Mouse (Mus musculus) heart, postnatal 0 days (tissue): ENCODE measurements around the gene Card10. TPM values are rescaled to one million over a fixed set of nuclear protein-coding genes. Genes with fewer than 3 reads are reported as not detected.
A peak's percentile ranks its signal among the peaks of the same experiment; 100 is the strongest.

Experiments used
- ATAC-seq: fragments of 200-750 bp; cut with Nextera tagmentation; 2 replicates; pipeline ENCODE4 v1.8.0; 2017; ENCODE audit warnings: low read depth, moderate number of reproducible peaks, moderate library complexity; ENCODE audit not compliant: insufficient read depth
- DNase-seq: peaks from one replicate; pipeline ENCODE4 v3.0.0-alpha.2; 2016; ENCODE audit warnings: low spot score
- H3K27ac ChIP-seq: fragments of 300-500 bp; sonication (generic); 2 replicates; pipeline ENCODE4 v1.5.1; 2014; ENCODE audit warnings: low read depth, mild to moderate bottlenecking
- H3K27me3 ChIP-seq: fragments of 300-500 bp; sonication (generic); 2 replicates; pipeline ENCODE4 v1.6.1; 2014; ENCODE audit warnings: low read length, mixed read lengths; ENCODE audit not compliant: control insufficient read depth, insufficient read depth
- H3K36me3 ChIP-seq: fragments of 300-500 bp; sonication (generic); replicated peaks from 2 replicates; pipeline ENCODE4 v1.6.1; 2014; ENCODE audit warnings: low read length, mixed read lengths; ENCODE audit not compliant: control insufficient read depth, insufficient read depth
- H3K4me1 ChIP-seq: fragments of 300-500 bp; sonication (generic); 2 replicates; pipeline ENCODE4 v1.6.1; 2014; ENCODE audit warnings: antibody characterized with exemption; ENCODE audit not compliant: control insufficient read depth, insufficient read depth
- H3K4me2 ChIP-seq: fragments of 300-500 bp; sonication (generic); 2 replicates; pipeline ENCODE4 v1.6.1; 2014; ENCODE audit warnings: low read depth, mild to moderate bottlenecking, low read length, moderate library complexity
- H3K4me3 ChIP-seq: fragments of 300-500 bp; sonication (generic); 2 replicates; pipeline ENCODE4 v1.5.1; 2014; ENCODE audit warnings: low read depth, low read length
- H3K9ac ChIP-seq: fragments of 300-500 bp; sonication (generic); replicated peaks from 2 replicates; pipeline ENCODE4 v1.6.1; 2014; ENCODE audit warnings: low read depth, low read length, mixed read lengths
- H3K9me3 ChIP-seq: fragments of 300-500 bp; sonication (generic); replicated peaks from 2 replicates; pipeline ENCODE4 v1.6.1; 2016; ENCODE audit warnings: low read length; ENCODE audit not compliant: control insufficient read depth
- CTCF ChIP-seq: IDR thresholded peaks from 2 replicates; pipeline ENCODE4 v1.5.1; 2016; ENCODE audit warnings: antibody characterized with exemption, control low read depth, low read depth
- EP300 ChIP-seq: IDR thresholded peaks from 2 replicates; pipeline ENCODE4 v1.6.1; 2016; ENCODE audit warnings: antibody characterized with exemption, low read depth
- WGBS: fragments of 180-500 bp; shearing (Covaris S2); extraction: QIAGEN DNeasy Blood & Tissue Kit; methylation state at CpG from one replicate; pipeline ENCODE4 v1.1.7; 2014; 5-methylcytosine and 5-hydroxymethylcytosine counted together
- polyA plus RNA-seq: library from polyadenylated mRNA; unstranded; fragments of >200 nt; fragmentation: Nextera tagmentation; extraction: Ambion mirVana; gene quantifications from 2 replicates; pipeline ENCODE4 v1.2.1, GENCODE M21; 2015
- total RNA-seq: library from RNA; depleted of rRNA; stranded (reverse); fragments of >200 nt; gene quantifications from 2 replicates; pipeline ENCODE4 v1.2.3, GENCODE M21; 2014; ENCODE audit warnings: low replicate concordance

Gene Card10
- total and polyA plus RNA-seq, 2 experiments from 2014 or later: 4.6 to 6.4 TPM

DNA sequence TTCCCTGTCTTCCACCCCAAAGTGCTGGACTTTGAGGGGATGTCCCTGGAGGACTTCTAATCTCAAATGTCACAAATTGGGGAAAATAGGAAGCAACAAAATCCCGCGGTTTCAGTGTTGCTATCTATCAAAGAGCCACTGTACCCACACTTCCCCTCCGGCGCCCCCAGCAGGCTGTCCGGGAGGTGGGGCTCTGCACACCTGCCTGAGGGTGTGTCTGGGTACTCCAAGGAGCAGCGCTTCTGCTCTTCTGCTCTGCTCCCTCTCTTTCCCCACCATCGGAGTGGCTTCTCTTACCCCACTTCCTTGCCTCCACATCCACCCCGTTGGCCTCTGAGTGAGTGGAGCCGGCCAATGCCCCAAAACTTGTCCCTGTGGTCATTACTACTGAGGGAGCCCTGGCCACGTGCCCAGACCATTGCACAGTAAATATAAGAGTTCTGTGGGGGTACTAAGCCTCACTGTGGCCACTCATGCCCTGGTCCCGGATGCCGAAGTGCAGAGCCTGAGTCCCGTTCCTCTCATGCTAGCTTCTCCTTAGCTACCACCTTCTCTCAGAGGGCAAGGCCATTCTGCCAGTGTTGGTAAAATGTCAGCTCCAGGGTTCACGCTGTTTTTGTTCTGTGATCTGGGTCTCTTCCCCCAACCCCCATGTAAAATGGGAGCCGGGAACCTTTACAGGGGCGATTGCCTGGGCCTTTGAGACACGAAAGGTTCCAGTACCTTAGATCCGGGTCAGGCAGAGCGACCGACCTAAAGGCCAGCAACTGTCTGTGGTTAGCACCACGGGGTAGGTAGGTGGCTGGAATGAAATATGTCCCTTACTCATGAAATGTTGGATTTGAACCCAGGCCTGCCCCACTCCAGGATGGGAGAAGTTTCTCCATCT, 41.0 kb upstream of the Card10 start:
- Histone ChIP-seq H3K4me2 (peak overlapping the region; percentile 81), H3K27me3 (no peaks in the 10 kb centered on the region), H3K9ac (peak overlapping the region; percentile 92), H3K9me3 (no peaks in the 10 kb centered on the region), H3K36me3 (peaks cover 17% of the 10 kb centered on the region), H3K4me3 (peak overlapping the region; percentile 71), H3K4me1 (peaks cover 16% of the 10 kb centered on the region; the same call in 1 of the 2 replicates), H3K27ac (peak overlapping the region; percentile 98)
- 40% methylated on average over 21 of the region's 21 CpGs for WGBS
- ATAC-seq: no peak
- no peak for TF ChIP-seq EP300
- no peak for TF ChIP-seq CTCF
- DNase-seq: no peak

DNA sequence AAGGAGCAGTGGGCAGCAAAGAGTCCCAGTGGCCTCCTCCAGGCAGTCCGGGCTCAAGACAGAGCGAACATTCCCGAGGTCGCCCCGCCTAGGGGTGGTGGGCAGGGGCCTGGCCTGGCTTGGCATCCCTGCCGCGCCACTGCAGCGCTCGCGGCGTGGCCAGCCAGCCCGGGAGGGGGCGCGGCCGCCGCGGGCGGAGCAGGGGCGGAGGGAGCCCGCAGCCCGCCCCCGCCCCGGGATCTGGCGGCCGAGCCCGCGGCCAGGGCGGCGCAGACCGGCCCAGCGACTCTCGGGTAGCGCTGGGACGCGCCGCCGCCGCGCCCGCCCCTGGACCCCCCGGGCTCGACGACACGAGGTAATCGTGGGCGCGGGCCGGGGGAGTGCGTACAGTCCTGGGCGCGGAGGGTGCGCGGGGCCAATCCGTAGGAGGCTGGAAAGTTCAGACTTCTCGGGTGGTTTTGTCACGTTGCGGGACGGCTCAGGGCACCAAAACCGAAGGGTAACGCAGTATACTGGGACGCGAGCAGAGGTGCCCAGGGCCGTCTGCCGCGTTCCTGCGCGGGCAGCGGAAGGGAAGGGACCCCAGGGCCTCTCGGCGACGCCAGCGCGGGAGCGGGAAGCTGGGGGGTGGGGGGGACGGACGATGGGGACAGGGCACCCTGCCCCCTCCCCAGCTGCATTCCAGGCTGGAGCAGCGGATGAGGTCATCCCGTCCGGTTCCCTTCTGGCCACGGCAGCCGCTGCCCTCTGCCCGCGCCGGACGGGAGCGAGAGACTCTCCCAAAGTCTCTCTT, 39.7 kb upstream of the Card10 start, which contains the start of gene Cdc42ep1:
Cdc42ep1 (plus strand) TSS at position 254 of the 793 bp plus-strand sequence.
- H3K27me3 ChIP-seq: no peaks in the 10 kb centered on the region
- peak within 1 kb of the TSS; percentile 71 for H3K4me3 ChIP-seq
- peaks cover 6% of the 10 kb centered on the region; the same call in 1 of the 2 replicates for H3K36me3 ChIP-seq
- TF ChIP-seq CTCF: no peak
- peak; percentile 54; the same call in 1 of the 2 replicates for TF ChIP-seq EP300
- peak; percentile 83 for ATAC-seq
- H3K27ac ChIP-seq: peak within 1 kb of the TSS; percentile 98
- whole genome bisulfite sequencing: 0% methylated on average over 68 of the region's 86 CpGs
- H3K4me2 ChIP-seq: peak within 1 kb of the TSS; percentile 81
- DNase-seq: peak; percentile 67
- no peaks in the 10 kb centered on the region for H3K9me3 ChIP-seq
- peak within 1 kb of the TSS; percentile 92 for H3K9ac ChIP-seq
- H3K4me1 ChIP-seq: peaks cover 16% of the 10 kb centered on the region; the same call in 1 of the 2 replicates

- Histone ChIP-seq H3K27ac (no peak overlapping the region), H3K4me1 (peaks cover 14% of the 10 kb centered on the region; the same call in 1 of the 2 replicates), H3K27me3 (no peaks in the 10 kb centered on the region)
Observed at GRCm38 (mm10) chr15:78841161-78841790, 38.4 kb upstream of the Card10 start.

GRCm38 (mm10) chr15:78840751-78841150, 37.9 kb upstream of the Card10 start:
- peaks cover 9% of the 10 kb centered on the region for H3K4me1 ChIP-seq
- no peak overlapping the region for H3K4me3 ChIP-seq
- no peak for DNase-seq

More at GRCm38 (mm10) chr15:78841161-78841790, 38.4 kb upstream of the Card10 start:
- H3K36me3 ChIP-seq: no peaks in the 10 kb centered on the region
- TF ChIP-seq EP300: no peak
- TF ChIP-seq CTCF: no peak
- H3K4me3 ChIP-seq: no peak overlapping the region
- WGBS: 65% methylated on average over 6 of the region's 6 CpGs
- DNase-seq (no peak), ATAC-seq (no peak)
- no peaks in the 10 kb centered on the region for H3K9me3 ChIP-seq
- no peak overlapping the region for H3K4me2 ChIP-seq
- H3K9ac ChIP-seq: no peak overlapping the region

DNA sequence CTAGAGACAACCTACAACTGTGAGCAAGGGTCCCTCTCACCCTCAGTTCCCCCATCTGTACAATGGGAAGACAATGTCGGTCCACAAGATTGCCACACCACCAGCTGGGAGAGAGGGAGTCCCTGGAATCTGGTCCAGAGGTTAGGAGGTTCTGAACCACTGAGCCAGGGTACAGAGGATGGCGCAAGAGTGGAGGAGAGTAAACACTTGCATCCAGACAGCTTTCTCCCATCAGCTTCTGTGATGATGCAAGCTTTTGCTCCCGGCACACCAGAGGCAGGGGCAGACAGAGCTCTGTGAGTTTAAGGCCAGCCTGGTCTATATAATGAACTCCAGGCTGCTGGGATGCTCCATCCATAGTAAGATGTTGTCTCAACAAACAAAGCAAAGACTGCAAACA, 37.4 kb upstream of the Card10 start:
- TF ChIP-seq CTCF (no peak), EP300 (no peak)
- Histone ChIP-seq H3K27me3 (no peaks in the 10 kb centered on the region), H3K4me1 (peaks cover 9% of the 10 kb centered on the region), H3K9ac (no peak overlapping the region), H3K27ac (peak overlapping the region; percentile 58), H3K9me3 (no peaks in the 10 kb centered on the region), H3K36me3 (no peaks in the 10 kb centered on the region), H3K4me3 (no peak overlapping the region), H3K4me2 (no peak overlapping the region)
- WGBS: 60% methylated on average over 3 of the region's 3 CpGs
- ATAC-seq (no peak), DNase-seq (no peak)

More at GRCm38 (mm10) chr15:78840751-78841150, 37.9 kb upstream of the Card10 start:
- WGBS: 72% methylated on average over 11 of the region's 11 CpGs
- no peak overlapping the region for H3K9ac ChIP-seq
- H3K36me3 ChIP-seq: no peaks in the 10 kb centered on the region
- no peaks in the 10 kb centered on the region for H3K27me3 ChIP-seq
- H3K4me2 ChIP-seq: no peak overlapping the region
- peak overlapping the region; percentile 58; the same call in 1 of the 2 replicates for H3K27ac ChIP-seq
- TF ChIP-seq EP300: no peak
- TF ChIP-seq CTCF: no peak
- ATAC-seq: no peak
- H3K9me3 ChIP-seq: no peaks in the 10 kb centered on the region
